Mouse (Mus musculus) embryonic facial prominence, embryonic 12.5 days (tissue): ENCODE data around the gene Gm49416. TPM values are rescaled to one million over a fixed set of nuclear protein-coding genes. Genes with fewer than 3 reads are reported as not detected.
A peak's percentile ranks its signal among the peaks of the same experiment; 100 is the strongest.

Source experiments
- ATAC-seq: fragments of 200-750 bp; cut with Nextera tagmentation; 2 replicates; pipeline ENCODE4 v1.8.0; 2017; ENCODE audit not compliant: insufficient number of reproducible peaks, insufficient read depth, low FRiP score, low TSS enrichment
- H3K27ac ChIP-seq: fragments of 300-500 bp; sonication (generic); 2 replicates; pipeline ENCODE4 v1.5.1; 2016; ENCODE audit warnings: mild to moderate bottlenecking
- H3K27me3 ChIP-seq: fragments of 300-500 bp; sonication (generic); 2 replicates; pipeline ENCODE4 v1.6.1; 2016; ENCODE audit warnings: mild to moderate bottlenecking, moderate library complexity
- H3K36me3 ChIP-seq: fragments of 300-500 bp; sonication (generic); 2 replicates; pipeline ENCODE4 v1.6.1; 2016; ENCODE audit warnings: mild to moderate bottlenecking
- H3K4me1 ChIP-seq: fragments of 300-500 bp; sonication (generic); 2 replicates; pipeline ENCODE4 v1.6.1; 2016
- H3K4me2 ChIP-seq: fragments of 300-500 bp; sonication (generic); replicated peaks from 2 replicates; pipeline ENCODE4 v1.6.1; 2016; ENCODE audit warnings: mild to moderate bottlenecking, moderate library complexity
- H3K4me3 ChIP-seq: fragments of 300-500 bp; sonication (generic); 2 replicates; pipeline ENCODE4 v1.5.1; 2016; ENCODE audit warnings: mild to moderate bottlenecking
- H3K9ac ChIP-seq: fragments of 300-500 bp; sonication (generic); 2 replicates; pipeline ENCODE4 v1.6.1; 2016; ENCODE audit warnings: mild to moderate bottlenecking, moderate library complexity
- H3K9me3 ChIP-seq: fragments of 300-500 bp; sonication (generic); 2 replicates; pipeline ENCODE4 v1.6.1; 2016; ENCODE audit warnings: mild to moderate bottlenecking, moderate library complexity
- whole genome bisulfite sequencing: fragments of 180-500 bp; shearing (Covaris S2); methylation state at CpG from one replicate; pipeline ENCODE4 v1.1.7; 2016; 5-methylcytosine and 5-hydroxymethylcytosine counted together
- polyA plus RNA-seq: library from polyadenylated mRNA; unstranded; fragments of >200 nt; fragmentation: Nextera tagmentation; extraction: Ambion mirVana; gene quantifications from 2 replicates; pipeline ENCODE4 v1.2.1, GENCODE M21; 2016

Gene Gm49416
- polyA plus RNA-seq = not detected in 2 replicates

- Histone ChIP-seq H3K27ac (peak within 1 kb of the TSS; percentile 87), H3K27me3 (no peaks in the 10 kb centered on the region), H3K4me2 (peak within 1 kb of the TSS; percentile 81), H3K4me3 (peak within 1 kb of the TSS; percentile 69), H3K36me3 (peaks cover 14% of the 10 kb centered on the region), H3K9ac (peak within 1 kb of the TSS; percentile 85), H3K4me1 (peaks cover 13% of the 10 kb centered on the region), H3K9me3 (no peaks in the 10 kb centered on the region)
- under 1% methylated on average over 58 of the region's 58 CpGs for WGBS
- ATAC-seq = peak; percentile 90
These were observed at the start of gene Gm49416, which contains the start of gene 1810009A15Rik for GRCm38 (mm10) chr19:8888511-8889385. TSS of gene Gm49416 (plus strand) at chr19:8888926. TSS of gene 1810009A15Rik (plus strand) at chr19:8888853.

GRCm38 (mm10) chr19:8839103-8839907 is 49.4 kb upstream of the Gm49416 start, which contains the start of gene Gng3:
TSS of gene Gng3 (minus strand) at chr19:8839194.
- 44% methylated on average over 11 of the region's 11 CpGs for WGBS
- H3K36me3 ChIP-seq = peaks cover 17% of the 10 kb centered on the region
- peak; percentile 73 for ATAC-seq

GRCm38 (mm10) chr19:8839908-8840791 is 48.6 kb upstream of the Gm49416 start:
- peak overlapping the region; percentile 42 for H3K4me3 ChIP-seq
- ATAC-seq = peak; percentile 8; the same call in 1 of the 2 replicates
- H3K27ac ChIP-seq = 0 out of 2 replicates have a peak overlapping the region, but pooled peaks have one; percentile 11
- no peaks in the 10 kb centered on the region for H3K27me3 ChIP-seq
- peak overlapping the region; percentile 79 for H3K4me2 ChIP-seq
- H3K36me3 ChIP-seq = peaks cover 12% of the 10 kb centered on the region; the same call in 1 of the 2 replicates
- H3K9me3 ChIP-seq = no peaks in the 10 kb centered on the region
- peaks cover 31% of the 10 kb centered on the region for H3K4me1 ChIP-seq
- 21% methylated on average over 29 of the region's 29 CpGs for WGBS
- H3K9ac ChIP-seq = peak overlapping the region; percentile 34

More at GRCm38 (mm10) chr19:8839103-8839907, 49.4 kb upstream of the Gm49416 start, which contains the start of gene Gng3:
- peak within 1 kb of the TSS; percentile 79 for H3K4me2 ChIP-seq
- no peaks in the 10 kb centered on the region for H3K27me3 ChIP-seq
- H3K4me3 ChIP-seq = peak within 1 kb of the TSS; percentile 49
- H3K9me3 ChIP-seq = no peaks in the 10 kb centered on the region
- H3K4me1 ChIP-seq = peaks cover 31% of the 10 kb centered on the region
- peak within 1 kb of the TSS; percentile 97 for H3K27ac ChIP-seq
- H3K9ac ChIP-seq = peak within 1 kb of the TSS; percentile 67

GRCm38 (mm10) chr19:8841012-8841411 is 47.7 kb upstream of the Gm49416 start:
- no peak overlapping the region for H3K4me3 ChIP-seq
- peak overlapping the region; percentile 79 for H3K4me2 ChIP-seq
- peaks cover 31% of the 10 kb centered on the region for H3K4me1 ChIP-seq
- H3K36me3 ChIP-seq = peaks cover 6% of the 10 kb centered on the region; the same call in 1 of the 2 replicates
- ATAC-seq = no peak
- H3K27ac ChIP-seq = no peak overlapping the region
- no peaks in the 10 kb centered on the region for H3K9me3 ChIP-seq
- no peaks in the 10 kb centered on the region for H3K27me3 ChIP-seq
- H3K9ac ChIP-seq = 0 out of 2 replicates have a peak overlapping the region, but pooled peaks have one; percentile 34
- WGBS = 93% methylated on average over 7 of the region's 7 CpGs

- no peak overlapping the region for H3K4me3 ChIP-seq
- peaks cover 25% of the 10 kb centered on the region for H3K36me3 ChIP-seq
- 88% methylated on average over 6 of the region's 6 CpGs for WGBS
- no peak overlapping the region for H3K27ac ChIP-seq
- H3K4me2 ChIP-seq = no peak overlapping the region
- no peak for ATAC-seq
- H3K27me3 ChIP-seq = no peaks in the 10 kb centered on the region
- no peaks in the 10 kb centered on the region for H3K9me3 ChIP-seq
- no peak overlapping the region for H3K9ac ChIP-seq
- H3K4me1 ChIP-seq = peaks cover 30% of the 10 kb centered on the region
These were observed 45.8 kb upstream of the Gm49416 start for GRCm38 (mm10) chr19:8842961-8843360.

- H3K27me3 ChIP-seq = no peaks in the 10 kb centered on the region
- H3K4me3 ChIP-seq = no peak overlapping the region
- no peak for ATAC-seq
- WGBS = 61% methylated on average over 5 of the region's 5 CpGs
- H3K4me2 ChIP-seq = no peak overlapping the region
- H3K9me3 ChIP-seq = no peaks in the 10 kb centered on the region
- no peak overlapping the region for H3K9ac ChIP-seq
- H3K4me1 ChIP-seq = peaks cover 16% of the 10 kb centered on the region
- H3K27ac ChIP-seq = no peak overlapping the region
- peaks cover 25% of the 10 kb centered on the region for H3K36me3 ChIP-seq
These were observed 44.2 kb upstream of the Gm49416 start for GRCm38 (mm10) chr19:8844371-8845129.

GRCm38 (mm10) chr19:8848356-8848755 is 40.4 kb upstream of the Gm49416 start:
- Histone ChIP-seq H3K4me3 (no peak overlapping the region), H3K27ac (no peak overlapping the region), H3K9me3 (no peaks in the 10 kb centered on the region), H3K9ac (no peak overlapping the region), H3K27me3 (no peaks in the 10 kb centered on the region), H3K4me1 (peaks cover 3% of the 10 kb centered on the region; the same call in 1 of the 2 replicates), H3K4me2 (no peak overlapping the region), H3K36me3 (peaks cover 20% of the 10 kb centered on the region)
- no peak for ATAC-seq
- WGBS = 68% methylated on average over 5 of the region's 5 CpGs

- no peak within 1 kb of the TSS for H3K4me3 ChIP-seq
- ATAC-seq = peak; percentile 70
These were observed 38.3 kb upstream of the Gm49416 start, which contains the start of gene Lrrn4cl for GRCm38 (mm10) chr19:8850402-8850901. TSS of gene Lrrn4cl (plus strand) at chr19:8850768.

GRCm38 (mm10) chr19:8851639-8852038 is 37.1 kb upstream of the Gm49416 start:
- peaks cover 13% of the 10 kb centered on the region for H3K36me3 ChIP-seq
- no peak overlapping the region for H3K4me2 ChIP-seq
- no peak overlapping the region for H3K9ac ChIP-seq
- no peak for ATAC-seq
- H3K27ac ChIP-seq = no peak overlapping the region
- H3K4me1 ChIP-seq = peaks cover 3% of the 10 kb centered on the region; the same call in 1 of the 2 replicates
- WGBS = 60% methylated on average over 7 of the region's 7 CpGs
- no peaks in the 10 kb centered on the region for H3K9me3 ChIP-seq
- no peaks in the 10 kb centered on the region for H3K27me3 ChIP-seq
- H3K4me3 ChIP-seq = no peak overlapping the region

More at GRCm38 (mm10) chr19:8850402-8850901, 38.3 kb upstream of the Gm49416 start, which contains the start of gene Lrrn4cl:
- 16% methylated on average over 7 of the region's 7 CpGs for WGBS
- peaks cover 3% of the 10 kb centered on the region; the same call in 1 of the 2 replicates for H3K4me1 ChIP-seq
- peaks cover 20% of the 10 kb centered on the region for H3K36me3 ChIP-seq
- H3K27me3 ChIP-seq = no peaks in the 10 kb centered on the region
- peak within 1 kb of the TSS; percentile 65 for H3K27ac ChIP-seq
- no peak within 1 kb of the TSS for H3K9ac ChIP-seq
- no peaks in the 10 kb centered on the region for H3K9me3 ChIP-seq
- peak within 1 kb of the TSS; percentile 6; the same call in 1 of the 2 replicates for H3K4me2 ChIP-seq
